Mouse (Mus musculus) C2C12 (cell line): ENCODE results near the gene Zap70.

Experiments
- CEBPB ChIP-seq: IDR thresholded peaks from one replicate; pipeline ENCODE4 v1.6.1; 2011; ENCODE audit warnings: low read depth, mild to moderate bottlenecking, control low read depth, moderate library complexity
- CTCF ChIP-seq: IDR thresholded peaks from one replicate; pipeline ENCODE4 v1.5.1; 2011; ENCODE audit not compliant: control insufficient read depth, insufficient read depth, insufficient read length
- FOSL1 ChIP-seq: IDR thresholded peaks from one replicate; pipeline ENCODE4 v1.8.0; 2011; ENCODE audit warnings: mild to moderate bottlenecking, low read length; ENCODE audit not compliant: poor library complexity, insufficient read depth, severe bottlenecking
- MAX ChIP-seq: IDR thresholded peaks from one replicate; pipeline ENCODE4 v1.6.1; 2011; ENCODE audit warnings: mild to moderate bottlenecking, control low read depth
- MYOD1 ChIP-seq: IDR thresholded peaks from one replicate; pipeline ENCODE4 v1.6.1; 2011; ENCODE audit warnings: low read depth; ENCODE audit not compliant: control insufficient read depth, insufficient read length
- MYOG ChIP-seq: IDR thresholded peaks from one replicate; pipeline ENCODE4 v1.6.1; 2011; ENCODE audit not compliant: control insufficient read depth, insufficient read length; ENCODE audit errors: extremely low read depth
- USF1 ChIP-seq: IDR thresholded peaks from one replicate; pipeline ENCODE4 v1.6.1; 2011; ENCODE audit warnings: low read depth, mild to moderate bottlenecking, control low read depth, moderate library complexity

DNA sequence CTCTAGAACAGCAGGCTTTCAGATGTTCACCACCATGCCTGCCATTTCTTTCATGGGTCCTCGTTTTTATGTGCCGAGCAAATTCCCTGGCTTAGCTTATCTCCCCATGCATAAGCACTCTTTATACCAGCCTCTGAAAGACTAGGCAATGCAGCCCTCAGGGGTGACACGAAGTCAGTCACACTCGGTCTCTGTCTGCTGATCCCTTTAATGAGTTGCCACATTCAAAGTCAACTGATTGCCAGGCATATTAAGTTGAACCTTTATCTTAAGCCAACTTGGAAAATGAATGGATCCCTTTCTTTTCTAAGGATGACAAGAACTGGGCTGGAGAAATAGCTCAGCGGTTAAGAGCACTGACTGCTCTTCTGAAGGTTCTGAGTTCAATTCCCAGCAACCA lies 22.4 kb upstream of the Zap70 start:
- TF ChIP-seq CTCF (no peak), MAX (no peak), USF1 (no peak), CEBPB (no peak), MYOD1 (no peak), MYOG (no peak), FOSL1 (no peak)
